Mouse (Mus musculus) bone marrow macrophage, adult 2 months (primary cell): ENCODE data around the gene Kat5. TPM values are rescaled to one million over a fixed set of nuclear protein-coding genes. Genes with fewer than 3 reads are reported as not detected.

Experiments used
- H3K27ac ChIP-seq: 2 replicates; pipeline ENCODE4 v1.5.1; 2012; ENCODE audit warnings: low read depth, low read length; ENCODE audit not compliant: insufficient read depth
- H3K4me1 ChIP-seq: 2 replicates; pipeline ENCODE4 v1.6.1; 2012; ENCODE audit warnings: low read length; ENCODE audit not compliant: control insufficient read depth, insufficient read depth
- H3K4me3 ChIP-seq: 2 replicates; pipeline ENCODE4 v1.5.1; 2012; ENCODE audit warnings: mild to moderate bottlenecking, low read length, moderate library complexity; ENCODE audit not compliant: insufficient read depth
- CTCF ChIP-seq: IDR thresholded peaks from 2 replicates; pipeline ENCODE4 v1.5.1; 2012; ENCODE audit warnings: low read depth, mild to moderate bottlenecking, low read length, moderate library complexity
- POLR2A ChIP-seq: IDR thresholded peaks from 2 replicates; pipeline ENCODE4 v1.6.1; 2012; ENCODE audit warnings: mild to moderate bottlenecking, low read depth, low read length, borderline replicate concordance
- polyA plus RNA-seq: library from polyadenylated mRNA; stranded (reverse); fragments of >200 nt; gene quantifications from 2 replicates; pipeline ENCODE4 v1.2.4, GENCODE M21; 2012; ENCODE audit not compliant: missing spikeins, insufficient read depth, insufficient read length

Gene Kat5
- polyA plus RNA-seq, 1 experiment: 56.6 TPM

DNA sequence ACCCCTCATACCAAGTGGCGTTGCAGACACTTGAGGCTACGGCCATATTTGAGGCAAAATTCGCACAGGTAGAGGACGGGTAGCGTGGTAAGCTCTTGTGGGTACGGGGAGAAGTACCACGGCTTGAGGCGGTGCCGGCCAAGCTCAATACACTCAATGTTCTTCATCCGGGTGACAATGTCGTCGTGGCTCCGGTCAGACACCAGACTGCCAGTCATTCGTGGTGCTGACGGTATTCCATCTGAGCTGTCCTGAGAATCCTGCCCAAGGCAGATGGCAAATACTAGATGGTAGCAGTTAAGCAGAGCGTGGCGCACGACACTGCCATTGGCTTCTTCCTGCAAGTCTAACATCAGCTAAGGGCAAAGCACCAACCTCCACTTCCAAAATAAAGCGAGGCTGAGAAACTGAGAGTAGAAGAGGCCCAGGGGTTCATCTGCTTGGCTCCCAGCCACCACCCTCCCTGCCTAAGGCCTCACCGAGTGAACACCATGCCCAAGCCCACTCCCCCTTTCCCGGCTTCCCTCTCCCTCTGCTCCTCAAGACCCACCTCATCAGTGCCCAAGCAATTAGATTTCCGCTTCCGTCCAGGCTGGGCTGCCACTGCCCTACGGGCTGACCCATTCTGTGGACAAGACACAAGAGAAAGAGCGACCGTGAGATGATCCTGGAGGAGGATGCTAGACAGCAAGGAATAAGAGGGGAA is 2.2 kb downstream of the Kat5 start:
- no peak overlapping the region for H3K27ac ChIP-seq
- TF ChIP-seq CTCF (no peak), POLR2A (no peak)
- H3K4me1 ChIP-seq: peaks cover 30% of the 10 kb centered on the region
- no peak overlapping the region for H3K4me3 ChIP-seq

DNA sequence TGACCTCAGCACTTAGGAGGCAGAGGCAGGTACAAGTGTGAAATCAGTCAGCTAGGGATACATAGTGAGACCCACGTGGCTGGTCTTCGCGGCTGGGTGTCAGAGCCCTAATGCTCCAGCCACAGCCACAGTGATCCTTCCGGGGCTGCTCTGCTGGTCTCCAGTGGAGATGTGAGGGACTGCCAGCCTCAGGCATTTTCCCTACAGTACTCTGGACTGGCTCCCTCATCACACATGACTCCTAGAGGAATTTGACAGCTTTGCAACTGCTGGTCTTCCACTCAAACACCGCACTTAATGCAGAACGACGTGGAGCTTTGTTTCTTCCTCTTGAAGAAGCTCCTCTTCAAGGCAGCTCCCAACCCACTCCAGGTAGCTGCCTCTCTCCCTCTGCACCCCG is 3.8 kb downstream of the Kat5 start:
- no peak for TF ChIP-seq CTCF
- TF ChIP-seq POLR2A: no peak
- H3K4me1 ChIP-seq: peaks cover 27% of the 10 kb centered on the region
- H3K4me3 ChIP-seq: no peak overlapping the region
- no peak overlapping the region for H3K27ac ChIP-seq

DNA sequence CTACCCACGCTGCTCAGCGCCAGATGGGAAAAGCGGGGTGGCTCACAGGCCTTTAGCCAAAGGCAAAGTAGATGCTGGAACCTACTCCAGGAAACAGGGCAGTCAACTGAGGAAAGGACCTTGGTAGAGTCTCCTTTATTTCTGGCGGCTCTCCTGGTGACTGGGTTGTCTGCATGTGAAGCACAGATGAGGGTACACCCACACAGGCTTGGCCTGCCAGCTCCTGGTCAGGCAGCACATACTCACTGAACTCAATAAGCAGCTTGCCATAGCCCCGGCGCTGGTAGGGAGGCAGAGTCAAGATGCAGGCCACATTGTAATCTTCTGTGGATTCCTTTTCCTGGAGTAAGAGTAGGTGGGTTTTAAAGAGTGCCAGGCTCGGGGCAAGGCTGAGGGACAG is 4.9 kb downstream of the Kat5 start:
- Histone ChIP-seq H3K4me3 (no peak overlapping the region), H3K4me1 (peaks cover 21% of the 10 kb centered on the region), H3K27ac (no peak overlapping the region)
- no peak for TF ChIP-seq CTCF
- no peak for TF ChIP-seq POLR2A

- Histone ChIP-seq H3K4me3 (no peak overlapping the region), H3K27ac (peak overlapping the region; percentile 3; the same call in 1 of the 2 replicates), H3K4me1 (peaks cover 17% of the 10 kb centered on the region)
- no peak for TF ChIP-seq CTCF
Observed at GRCm38 (mm10) chr19:5603664-5604063, 6.4 kb downstream of the Kat5 start.

GRCm38 (mm10) chr19:5601752-5602541 is 8.1 kb downstream of the Kat5 start, which contains the start of gene Rnaseh2c:
Gene Rnaseh2c, plus strand, starts transcription at chr19:5601873.
- Histone ChIP-seq H3K27ac (peak within 1 kb of the TSS; percentile 39), H3K4me3 (peak within 1 kb of the TSS; percentile 94), H3K4me1 (peaks cover 17% of the 10 kb centered on the region)
- no peak for TF ChIP-seq CTCF

GRCm38 (mm10) chr19:5599224-5599623 is 10.8 kb downstream of the Kat5 start:
- peaks cover 15% of the 10 kb centered on the region for H3K4me1 ChIP-seq
- H3K27ac ChIP-seq: no peak overlapping the region
- TF ChIP-seq CTCF (no peak), POLR2A (no peak)
- no peak overlapping the region for H3K4me3 ChIP-seq

DNA sequence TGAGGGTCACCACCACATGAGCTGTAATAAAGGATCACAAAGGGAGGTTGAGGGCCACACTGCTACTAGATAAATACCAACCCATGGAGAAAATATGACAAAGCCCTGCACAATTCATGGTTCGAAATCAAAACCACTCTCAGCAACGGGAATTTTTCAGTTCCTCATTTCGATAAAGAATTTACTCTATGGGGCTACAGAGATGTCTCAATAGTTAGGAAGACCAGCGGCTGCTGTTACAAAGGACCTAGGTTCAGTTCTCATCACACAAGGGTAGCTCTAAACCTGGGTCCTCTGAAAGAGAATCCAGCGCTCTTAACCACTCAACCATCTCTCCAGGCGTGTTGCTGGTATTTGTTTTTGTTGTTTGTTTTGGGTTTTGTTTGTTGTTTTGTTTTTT is 18.1 kb downstream of the Kat5 start:
- Histone ChIP-seq H3K4me3 (no peak overlapping the region), H3K27ac (no peak overlapping the region), H3K4me1 (peaks cover 7% of the 10 kb centered on the region)
- no peak for TF ChIP-seq CTCF
- no peak for TF ChIP-seq POLR2A

DNA sequence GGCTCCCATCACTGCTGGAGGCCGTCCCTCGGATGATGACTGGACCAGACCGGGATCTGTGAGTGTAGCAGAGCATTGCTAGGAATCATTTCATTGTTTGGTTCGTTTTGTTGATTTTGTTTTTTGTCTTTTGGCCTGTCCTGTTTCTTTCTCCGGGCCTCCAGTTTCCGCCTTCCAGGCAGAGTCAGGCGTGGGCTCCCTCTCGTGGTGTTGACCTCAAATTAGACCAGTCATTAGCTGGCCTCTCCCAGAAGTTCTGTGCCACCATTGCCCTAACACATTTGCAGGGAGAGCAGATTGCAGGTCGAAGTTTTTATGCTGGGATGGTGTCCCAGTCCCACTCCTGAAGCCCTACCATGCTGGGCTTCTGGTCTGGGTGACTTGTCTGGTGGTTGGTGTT is 20.9 kb downstream of the Kat5 start:
- Histone ChIP-seq H3K4me3 (no peak overlapping the region), H3K27ac (no peak overlapping the region), H3K4me1 (peaks cover 7% of the 10 kb centered on the region)
- no peak for TF ChIP-seq POLR2A
- no peak for TF ChIP-seq CTCF

DNA sequence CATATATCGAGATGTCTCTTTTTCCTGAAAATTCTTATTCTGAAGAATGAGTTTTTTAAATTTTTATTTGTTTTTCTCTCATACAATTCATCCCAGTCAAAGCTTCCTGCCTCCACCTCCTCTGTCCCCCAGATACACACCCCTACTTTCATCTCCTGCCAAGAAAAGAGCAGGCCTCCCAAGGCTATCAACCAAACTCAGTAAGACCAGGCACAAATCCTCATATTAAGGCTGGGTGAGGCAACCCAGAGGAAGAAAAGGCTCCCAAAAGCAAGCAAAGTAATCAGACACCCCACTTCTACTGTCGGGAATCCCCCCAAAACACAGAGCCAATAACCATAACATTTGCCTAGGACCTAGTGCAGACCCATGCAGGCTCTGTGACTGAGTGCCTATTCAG is 28.0 kb downstream of the Kat5 start:
- Histone ChIP-seq H3K4me3 (no peak overlapping the region), H3K27ac (no peak overlapping the region), H3K4me1 (no peaks in the 10 kb centered on the region)
- TF ChIP-seq CTCF (no peak), POLR2A (no peak)

- TF ChIP-seq CTCF (no peak), POLR2A (no peak)
- H3K4me1 ChIP-seq: 0 out of 2 replicates have a peak, but pooled peaks cover under 1% of the 10 kb centered on the region
- no peak overlapping the region for H3K4me3 ChIP-seq
- no peak overlapping the region for H3K27ac ChIP-seq
Observed at GRCm38 (mm10) chr19:5580776-5581175, 29.3 kb downstream of the Kat5 start.
